Mouse (Mus musculus) midbrain, embryonic 15.5 days (tissue): ENCODE results near the gene Taf3. TPM values are rescaled to one million over a fixed set of nuclear protein-coding genes. Genes with fewer than 3 reads are reported as not detected.

Experiments used
- ATAC-seq: fragments of 200-750 bp; cut with Nextera tagmentation; replicated peaks from 2 replicates; pipeline ENCODE4 v1.8.0; 2017; ENCODE audit warnings: moderate TSS enrichment
- H3K27ac ChIP-seq: fragments of 300-500 bp; sonication (generic); 2 replicates; pipeline ENCODE4 v1.5.1; 2015; ENCODE audit warnings: mild to moderate bottlenecking, inconsistent platforms
- H3K27me3 ChIP-seq: fragments of 300-500 bp; sonication (generic); replicated peaks from 2 replicates; pipeline ENCODE4 v1.6.1; 2015; ENCODE audit warnings: inconsistent platforms
- H3K36me3 ChIP-seq: fragments of 300-500 bp; sonication (generic); replicated peaks from 2 replicates; pipeline ENCODE4 v1.6.1; 2015; ENCODE audit warnings: inconsistent platforms
- H3K4me1 ChIP-seq: fragments of 300-500 bp; sonication (generic); 2 replicates; pipeline ENCODE4 v1.6.1; 2015; ENCODE audit warnings: inconsistent platforms
- H3K4me2 ChIP-seq: fragments of 300-500 bp; sonication (generic); 2 replicates; pipeline ENCODE4 v1.6.1; 2015; ENCODE audit warnings: inconsistent platforms, mild to moderate bottlenecking, moderate library complexity
- H3K4me3 ChIP-seq: fragments of 300-500 bp; sonication (generic); 2 replicates; pipeline ENCODE4 v1.5.1; 2015; ENCODE audit warnings: mild to moderate bottlenecking, inconsistent platforms
- H3K9ac ChIP-seq: fragments of 300-500 bp; sonication (generic); 2 replicates; pipeline ENCODE4 v1.6.1; 2015; ENCODE audit warnings: mild to moderate bottlenecking, inconsistent platforms
- H3K9me3 ChIP-seq: fragments of 300-500 bp; sonication (generic); 2 replicates; pipeline ENCODE4 v1.6.1; 2016; ENCODE audit warnings: inconsistent platforms
- WGBS: fragments of 180-500 bp; shearing (Covaris S2); methylation state at CpG from one replicate; pipeline ENCODE4 v1.1.7; 2015; ENCODE audit warnings: mixed read lengths; 5-methylcytosine and 5-hydroxymethylcytosine counted together
- polyA plus RNA-seq: library from polyadenylated mRNA; unstranded; fragments of >200 nt; fragmentation: Nextera tagmentation; extraction: Ambion mirVana; gene quantifications from 2 replicates; pipeline ENCODE4 v1.2.1, GENCODE M21; 2015

Taf3 gene
- polyA plus RNA-seq, 1 experiment from 2014 or later = 14.8 TPM

GRCm38 (mm10) chr2:9875676-9876357, 172.6 kb downstream of the Taf3 start:
- H3K4me1 ChIP-seq = peaks cover 12% of the 10 kb centered on the region
- H3K27ac ChIP-seq = peak overlapping the region; percentile 81
- H3K9me3 ChIP-seq = no peaks in the 10 kb centered on the region
- peak overlapping the region; percentile 38; the same call in 1 of the 2 replicates for H3K9ac ChIP-seq
- H3K4me3 ChIP-seq = peak overlapping the region; percentile 43
- H3K27me3 ChIP-seq = peaks cover 67% of the 10 kb centered on the region
- H3K36me3 ChIP-seq = no peaks in the 10 kb centered on the region
- 12% methylated on average over 12 of the region's 12 CpGs for WGBS
- peak overlapping the region; percentile 67 for H3K4me2 ChIP-seq
- no peak for ATAC-seq

- H3K4me3 ChIP-seq = peak overlapping the region; percentile 43
- H3K4me2 ChIP-seq = peak overlapping the region; percentile 67
- H3K27ac ChIP-seq = peak overlapping the region; percentile 68
- 3% methylated on average over 4 of the region's 4 CpGs for WGBS
- ATAC-seq = no peak
- peaks cover 71% of the 10 kb centered on the region for H3K27me3 ChIP-seq
- H3K4me1 ChIP-seq = peaks cover 9% of the 10 kb centered on the region; the same call in 1 of the 2 replicates
- H3K9me3 ChIP-seq = no peaks in the 10 kb centered on the region
- H3K36me3 ChIP-seq = no peaks in the 10 kb centered on the region
- H3K9ac ChIP-seq = peak overlapping the region; percentile 35; the same call in 1 of the 2 replicates
Observed at GRCm38 (mm10) chr2:9875220-9875619, 173.2 kb downstream of the Taf3 start.

GRCm38 (mm10) chr2:9874467-9875219, 173.8 kb downstream of the Taf3 start:
- Histone ChIP-seq H3K4me2 (peak overlapping the region; percentile 67), H3K9ac (peak overlapping the region; percentile 35), H3K27me3 (peaks cover 72% of the 10 kb centered on the region), H3K4me3 (peak overlapping the region; percentile 43), H3K36me3 (no peaks in the 10 kb centered on the region), H3K9me3 (no peaks in the 10 kb centered on the region), H3K4me1 (peaks cover 12% of the 10 kb centered on the region; the same call in 1 of the 2 replicates), H3K27ac (peak overlapping the region; percentile 68)
- WGBS = 3% methylated on average over 37 of the region's 39 CpGs
- no peak for ATAC-seq

GRCm38 (mm10) chr2:9873757-9874156, 174.6 kb downstream of the Taf3 start:
- Histone ChIP-seq H3K27ac (peak overlapping the region; percentile 68), H3K27me3 (peaks cover 67% of the 10 kb centered on the region)
- 11% methylated on average over 2 of the region's 2 CpGs for WGBS

GRCm38 (mm10) chr2:9872682-9873081, 175.7 kb downstream of the Taf3 start:
- Histone ChIP-seq H3K36me3 (no peaks in the 10 kb centered on the region), H3K9ac (peak overlapping the region; percentile 35), H3K4me3 (peak overlapping the region; percentile 43), H3K4me1 (peaks cover 7% of the 10 kb centered on the region; the same call in 1 of the 2 replicates), H3K4me2 (peak overlapping the region; percentile 67), H3K27ac (peak overlapping the region; percentile 28), H3K27me3 (peaks cover 57% of the 10 kb centered on the region), H3K9me3 (no peaks in the 10 kb centered on the region)
- 3% methylated on average over 12 of the region's 12 CpGs for WGBS
- no peak for ATAC-seq

More at GRCm38 (mm10) chr2:9873757-9874156, 174.6 kb downstream of the Taf3 start:
- H3K4me3 ChIP-seq = peak overlapping the region; percentile 43
- ATAC-seq = no peak
- H3K4me2 ChIP-seq = peak overlapping the region; percentile 67
- H3K9ac ChIP-seq = peak overlapping the region; percentile 35; the same call in 1 of the 2 replicates
- peaks cover 12% of the 10 kb centered on the region; the same call in 1 of the 2 replicates for H3K4me1 ChIP-seq
- no peaks in the 10 kb centered on the region for H3K36me3 ChIP-seq
- H3K9me3 ChIP-seq = no peaks in the 10 kb centered on the region

- no peak for ATAC-seq
- WGBS = 17% methylated on average over 6 of the region's 6 CpGs
- Histone ChIP-seq H3K4me2 (peak overlapping the region; percentile 67), H3K4me1 (peaks cover 7% of the 10 kb centered on the region; the same call in 1 of the 2 replicates), H3K36me3 (no peaks in the 10 kb centered on the region), H3K4me3 (peak overlapping the region; percentile 43), H3K9me3 (no peaks in the 10 kb centered on the region), H3K27ac (peak overlapping the region; percentile 53), H3K27me3 (peaks cover 57% of the 10 kb centered on the region), H3K9ac (peak overlapping the region; percentile 35)
Observed at GRCm38 (mm10) chr2:9871798-9872197, 176.6 kb downstream of the Taf3 start.

- H3K4me2 ChIP-seq = peak overlapping the region; percentile 67
- no peaks in the 10 kb centered on the region for H3K36me3 ChIP-seq
- peak overlapping the region; percentile 53 for H3K27ac ChIP-seq
- ATAC-seq = peak; percentile 48; the same call in 1 of the 2 replicates
- H3K4me1 ChIP-seq = peaks cover 7% of the 10 kb centered on the region; the same call in 1 of the 2 replicates
- H3K27me3 ChIP-seq = peaks cover 57% of the 10 kb centered on the region
- WGBS = 31% methylated on average over 4 of the region's 4 CpGs
- no peaks in the 10 kb centered on the region for H3K9me3 ChIP-seq
- H3K4me3 ChIP-seq = peak overlapping the region; percentile 43
- H3K9ac ChIP-seq = peak overlapping the region; percentile 32; the same call in 1 of the 2 replicates
Observed at GRCm38 (mm10) chr2:9871141-9871716, 177.2 kb downstream of the Taf3 start.

GRCm38 (mm10) chr2:9867092-9867825, 181.1 kb downstream of the Taf3 start:
- no peak for ATAC-seq
- Histone ChIP-seq H3K27ac (no peak overlapping the region), H3K4me3 (no peak overlapping the region), H3K9ac (no peak overlapping the region), H3K4me2 (no peak overlapping the region), H3K9me3 (no peaks in the 10 kb centered on the region), H3K36me3 (no peaks in the 10 kb centered on the region), H3K27me3 (peaks cover 23% of the 10 kb centered on the region), H3K4me1 (peaks cover 3% of the 10 kb centered on the region; the same call in 1 of the 2 replicates)
- 74% methylated on average over 12 of the region's 12 CpGs for WGBS

Other genes with a start within 250 kb of the Taf3 start
- 1.3 and 2.2 TPM in 2 replicates for gene 4930412O13Rik, start 167.3 kb downstream of the Taf3 start, polyA plus RNA-seq
- gene 9230102O04Rik, start 159.1 kb downstream of the Taf3 start, polyA plus RNA-seq = 4.0 and 4.8 TPM in 2 replicates
- 99.1 and 116 TPM in 2 replicates for gene Gata3, start 158.6 kb downstream of the Taf3 start, polyA plus RNA-seq
- gene Atp5c1, start 31.9 kb upstream of the Taf3 start, polyA plus RNA-seq = 513 and 528 TPM in 2 replicates
- 32.1 and 32.7 TPM in 2 replicates for gene Kin, start 32.0 kb upstream of the Taf3 start, polyA plus RNA-seq
- gene Itih2, start 82.8 kb upstream of the Taf3 start, polyA plus RNA-seq = 3.8 and 4.2 TPM in 2 replicates
- gene Itih5, start 105.0 kb upstream of the Taf3 start, polyA plus RNA-seq = 7.3 and 9.2 TPM in 2 replicates